Mouse (Mus musculus): Measurements from ENCODE around the gene Nr5a2. TPM values are rescaled to one million over a fixed set of nuclear protein-coding genes. Genes with fewer than 3 reads are reported as not detected.

Gene Nr5a2
- total and polyA plus RNA-seq, 2 experiments from 2014 or later: 0.45 to 1.6 TPM

DNA sequence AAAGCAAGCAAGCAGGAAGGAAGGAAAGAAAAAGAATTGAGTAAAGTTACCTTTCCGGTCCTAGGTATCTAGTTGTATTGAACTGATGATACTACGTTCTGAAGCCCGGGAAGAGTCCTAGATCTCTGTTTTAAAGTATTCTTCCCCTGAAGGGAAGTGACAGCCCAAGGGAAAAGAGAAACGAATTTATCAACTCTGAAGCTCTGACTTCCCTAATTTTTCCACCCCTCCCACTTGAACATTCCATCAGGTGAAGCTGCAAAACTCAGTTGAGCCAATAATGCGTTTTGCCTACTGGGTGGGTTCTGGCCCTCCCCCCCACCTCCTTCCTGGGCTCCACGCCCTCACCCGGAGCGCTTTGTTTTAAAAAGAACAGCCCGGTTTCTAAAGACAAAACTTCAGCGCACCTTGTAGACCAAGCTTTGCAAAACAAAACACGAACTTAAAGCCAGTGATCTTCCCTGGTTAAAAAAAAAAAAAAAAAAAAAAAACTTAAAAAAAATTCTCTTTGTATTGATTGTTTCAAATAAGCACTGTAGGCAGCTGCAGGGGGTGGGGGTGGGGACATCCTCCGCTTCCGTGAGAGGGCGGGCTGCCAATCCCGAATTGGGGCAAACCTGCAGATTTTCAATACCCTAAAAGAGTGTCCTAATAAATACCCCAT lies 6.7 kb downstream of the Nr5a2 start:
- peak overlapping the region; percentile 41; the same call in 1 of the 2 replicates for H3K4me3 ChIP-seq (ENCODE audit: low read depth, low read length)
- H3K4me1 ChIP-seq (ENCODE audit: control insufficient read depth, insufficient read depth): peaks cover 10% of the 10 kb centered on the region
- H3K4me2 ChIP-seq (ENCODE audit: low read depth, low read length): peak overlapping the region; percentile 61; the same call in 1 of the 2 replicates

GRCm38 (mm10) chr1:136952609-136953311 lies 7.5 kb downstream of the Nr5a2 start:
- Histone ChIP-seq H3K27ac (ENCODE audit: low read depth) (no peak overlapping the region), H3K27me3 (ENCODE audit: control insufficient read depth, insufficient read depth, low read length) (peaks cover 88% of the 10 kb centered on the region), H3K9ac (replicated peaks; ENCODE audit: low read depth, low read length) (no peak overlapping the region), H3K36me3 (replicated peaks; ENCODE audit: control insufficient read depth, insufficient read depth, low read length) (no peaks in the 10 kb centered on the region), H3K4me3 (ENCODE audit: low read depth, low read length) (peak overlapping the region; percentile 41), H3K4me2 (ENCODE audit: low read depth, low read length) (peak overlapping the region; percentile 61), H3K9me3 (replicated peaks; ENCODE audit: control insufficient read depth, low read length) (no peaks in the 10 kb centered on the region), H3K4me1 (ENCODE audit: control insufficient read depth, insufficient read depth) (peaks cover 17% of the 10 kb centered on the region)
- ATAC-seq (ENCODE audit: insufficient read depth, low read depth): 0 out of 2 replicates have a peak, but pooled peaks have one; percentile 19
- WGBS: under 1% methylated on average over 39 of the region's 39 CpGs
- DNase-seq (ENCODE audit: low spot score): no peak
- TF ChIP-seq EP300 (IDR thresholded peaks at IDR 0.05; ENCODE audit: low read depth) (no peak), CTCF (IDR thresholded peaks at IDR 0.05; ENCODE audit: low read depth) (no peak)

More for the DNA sequence above, 6.7 kb downstream of the Nr5a2 start:
- TF ChIP-seq CTCF (IDR thresholded peaks at IDR 0.05; ENCODE audit: low read depth) (no peak), EP300 (IDR thresholded peaks at IDR 0.05; ENCODE audit: low read depth) (no peak)
- no peak for DNase-seq (ENCODE audit: low spot score)
- no peak for ATAC-seq (ENCODE audit: insufficient read depth, low read depth)
- Histone ChIP-seq H3K9me3 (replicated peaks; ENCODE audit: control insufficient read depth, low read length) (no peaks in the 10 kb centered on the region), H3K27ac (ENCODE audit: low read depth) (no peak overlapping the region), H3K9ac (replicated peaks; ENCODE audit: low read depth, low read length) (no peak overlapping the region), H3K27me3 (ENCODE audit: control insufficient read depth, insufficient read depth, low read length) (peaks cover 84% of the 10 kb centered on the region), H3K36me3 (replicated peaks; ENCODE audit: control insufficient read depth, insufficient read depth, low read length) (no peaks in the 10 kb centered on the region)
- WGBS: 22% methylated on average over 15 of the region's 15 CpGs

- Histone ChIP-seq H3K27ac (ENCODE audit: low read depth) (no peak overlapping the region), H3K27me3 (ENCODE audit: control insufficient read depth, insufficient read depth, low read length) (peaks cover 91% of the 10 kb centered on the region), H3K9ac (replicated peaks; ENCODE audit: low read depth, low read length) (no peak overlapping the region), H3K36me3 (replicated peaks; ENCODE audit: control insufficient read depth, insufficient read depth, low read length) (no peaks in the 10 kb centered on the region), H3K4me1 (ENCODE audit: control insufficient read depth, insufficient read depth) (peaks cover 17% of the 10 kb centered on the region), H3K9me3 (replicated peaks; ENCODE audit: control insufficient read depth, low read length) (no peaks in the 10 kb centered on the region), H3K4me3 (ENCODE audit: low read depth, low read length) (peak overlapping the region; percentile 41), H3K4me2 (ENCODE audit: low read depth, low read length) (peak overlapping the region; percentile 61)
- 7% methylated on average over 20 of the region's 21 CpGs for WGBS
- DNase-seq (ENCODE audit: low spot score): no peak
- no peak for TF ChIP-seq CTCF (IDR thresholded peaks at IDR 0.05; ENCODE audit: low read depth)
- no peak for TF ChIP-seq EP300 (IDR thresholded peaks at IDR 0.05; ENCODE audit: low read depth)
- ATAC-seq (ENCODE audit: insufficient read depth, low read depth): no peak
Measured at GRCm38 (mm10) chr1:136951946-136952531, 8.2 kb downstream of the Nr5a2 start.

DNA sequence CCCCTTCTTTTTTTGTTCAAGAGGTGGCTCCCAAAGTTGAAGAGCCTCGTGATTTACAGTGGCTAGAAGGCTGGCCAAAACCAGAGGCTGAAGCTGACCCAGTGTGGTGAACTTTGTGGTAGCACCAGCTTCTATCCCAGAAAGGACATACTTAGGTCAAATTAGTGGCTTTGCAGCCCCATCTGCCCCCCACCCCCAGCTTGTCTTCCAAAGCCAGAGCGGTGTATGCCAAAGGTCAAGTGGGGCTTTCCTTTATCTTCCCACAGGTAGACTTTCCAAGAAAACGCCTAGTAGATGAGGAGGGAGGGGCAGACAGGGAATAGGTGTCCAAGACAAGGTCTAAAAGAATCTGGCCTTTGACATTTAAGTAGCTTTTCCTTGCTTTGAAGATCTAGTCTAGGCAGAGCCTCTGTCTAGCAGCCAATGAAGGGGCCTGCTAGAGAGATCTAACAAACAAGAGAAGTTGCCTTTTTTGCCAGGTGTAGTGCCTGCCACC lies 9.0 kb downstream of the Nr5a2 start:
- 60% methylated on average over 3 of the region's 3 CpGs for WGBS
- no peak for TF ChIP-seq CTCF (IDR thresholded peaks at IDR 0.05; ENCODE audit: low read depth)
- TF ChIP-seq EP300 (IDR thresholded peaks at IDR 0.05; ENCODE audit: low read depth): no peak
- H3K9me3 ChIP-seq (replicated peaks; ENCODE audit: control insufficient read depth, low read length): no peaks in the 10 kb centered on the region
- H3K36me3 ChIP-seq (replicated peaks; ENCODE audit: control insufficient read depth, insufficient read depth, low read length): no peaks in the 10 kb centered on the region
- no peak overlapping the region for H3K4me2 ChIP-seq (ENCODE audit: low read depth, low read length)
- ATAC-seq (ENCODE audit: insufficient read depth, low read depth): no peak
- H3K27me3 ChIP-seq (ENCODE audit: control insufficient read depth, insufficient read depth, low read length): peaks cover 97% of the 10 kb centered on the region
- DNase-seq (ENCODE audit: low spot score): no peak
- H3K4me3 ChIP-seq (ENCODE audit: low read depth, low read length): no peak overlapping the region
- H3K27ac ChIP-seq (ENCODE audit: low read depth): no peak overlapping the region
- H3K9ac ChIP-seq (replicated peaks; ENCODE audit: low read depth, low read length): no peak overlapping the region
- peaks cover 17% of the 10 kb centered on the region for H3K4me1 ChIP-seq (ENCODE audit: control insufficient read depth, insufficient read depth)

DNA sequence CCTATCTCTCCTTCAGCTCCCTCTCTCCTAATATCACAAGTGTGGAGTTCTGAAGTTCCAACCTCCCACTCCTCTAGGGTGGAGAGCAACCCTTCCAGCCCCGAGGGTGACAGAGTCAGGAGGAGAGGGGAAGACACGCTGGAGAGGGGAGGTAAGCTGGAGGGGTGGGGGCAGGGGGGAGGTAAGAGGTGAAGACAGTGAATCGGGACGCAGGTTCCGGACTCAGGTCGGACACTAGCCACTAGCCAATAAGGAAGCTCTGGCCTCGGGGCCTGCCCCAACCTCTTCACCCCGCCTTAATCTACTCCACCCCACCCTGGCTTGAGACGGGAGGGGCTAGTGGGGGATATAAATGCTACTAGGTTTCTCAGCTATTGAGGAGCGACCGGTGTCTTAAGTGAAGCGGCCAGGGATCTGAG lies 10.9 kb downstream of the Nr5a2 start:
- ATAC-seq (ENCODE audit: insufficient read depth, low read depth): peak; percentile 24; the same call in 1 of the 2 replicates
- 8% methylated on average over 10 of the region's 12 CpGs for WGBS
- H3K27ac ChIP-seq (ENCODE audit: low read depth): no peak overlapping the region
- DNase-seq (ENCODE audit: low spot score): no peak
- H3K4me3 ChIP-seq (ENCODE audit: low read depth, low read length): peak overlapping the region; percentile 50
- H3K9ac ChIP-seq (replicated peaks; ENCODE audit: low read depth, low read length): no peak overlapping the region
- TF ChIP-seq CTCF (IDR thresholded peaks at IDR 0.05; ENCODE audit: low read depth) (no peak), EP300 (IDR thresholded peaks at IDR 0.05; ENCODE audit: low read depth) (no peak)
- peaks cover 17% of the 10 kb centered on the region for H3K4me1 ChIP-seq (ENCODE audit: control insufficient read depth, insufficient read depth)
- no peaks in the 10 kb centered on the region for H3K36me3 ChIP-seq (replicated peaks; ENCODE audit: control insufficient read depth, insufficient read depth, low read length)
- peaks cover 98% of the 10 kb centered on the region for H3K27me3 ChIP-seq (ENCODE audit: control insufficient read depth, insufficient read depth, low read length)
- H3K4me2 ChIP-seq (ENCODE audit: low read depth, low read length): peak overlapping the region; percentile 68
- H3K9me3 ChIP-seq (replicated peaks; ENCODE audit: control insufficient read depth, low read length): no peaks in the 10 kb centered on the region

All from heart, postnatal 0 days (tissue).